20 mouse cellular contexts compared by ENCODE assay signal in the genomic region with DNA sequence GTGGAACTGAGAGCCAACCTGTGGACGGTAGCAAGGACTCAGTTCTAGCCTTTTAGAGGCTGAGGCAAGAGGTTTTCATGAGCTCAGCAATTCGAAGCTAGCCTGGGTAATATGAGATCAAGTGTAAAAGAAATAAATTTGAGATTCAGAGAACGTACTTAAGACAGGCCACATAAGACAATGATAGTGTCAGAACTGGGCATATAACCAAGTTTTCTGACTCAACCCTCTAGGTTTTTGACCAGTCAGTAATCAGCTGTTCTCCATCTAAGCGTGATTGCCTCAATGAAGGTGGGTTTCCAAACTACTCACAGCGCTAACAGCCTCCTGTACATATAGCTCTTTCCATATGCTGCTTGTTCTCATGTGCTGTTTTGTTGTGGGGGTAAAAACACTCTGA. TPM values are rescaled to one million over a fixed set of nuclear protein-coding genes. Genes with fewer than 3 reads are reported as not detected.
"Had no signal": no experiment of that assay in that cellular context is flagged by ENCODE, and none has a peak within 500 bp of the region (broad histone marks: within the 10 kb centered on the region; RNA-seq: fewer than 3 reads in every experiment).

No protein-coding gene starts in this region.

- DNase-seq: cerebellum, adult 9-11 months; cerebellum, postnatal 10 days; cerebellum, postnatal 14 days; cerebellum, postnatal 25 days; cerebellum, postnatal 36 days; embryo, embryonic 11 days; forebrain, postnatal 0 days; gastrocnemius, adult 2 months; gastrocnemius, postnatal 10 days; gastrocnemius, postnatal 14 days; gastrocnemius, postnatal 25 days; gastrocnemius, postnatal 36 days; heart, adult 18-20 months; heart, adult 2 months had no signal

- ATAC-seq: forebrain, embryonic 13.5 days; forebrain, embryonic 14.5 days; forebrain, embryonic 15.5 days; forebrain, embryonic 16.5 days; forebrain, postnatal 0 days had no signal

RNA-seq across cellular contexts. Expression of gene Cldn10, which starts 54.6 kb away (rescaled TPM):
- total RNA-seq: gastrocnemius, adult 18-20 months; gastrocnemius, adult 2 months; gastrocnemius, adult 8-10 months; gastrocnemius, postnatal 14 days; gastrocnemius, postnatal 25 days; gastrocnemius, postnatal 36 days had no signal
